Mouse (Mus musculus): Measurements from ENCODE around the gene Gm4846. TPM values are rescaled to one million over a fixed set of nuclear protein-coding genes. Genes with fewer than 3 reads are reported as not detected.

Gm4846 gene
- polyA plus RNA-seq, 1 experiment from 2014 or later = not detected

- ATAC-seq (ENCODE audit: insufficient read depth) = no peak
- WGBS = 87% methylated on average over 4 of the region's 4 CpGs
- H3K4me2 ChIP-seq = no peak overlapping the region
These were observed 34.8 kb downstream of the Gm4846 start for GRCm38 (mm10) chr1:166462544-166462943.

GRCm38 (mm10) chr1:166441992-166442391 is 55.4 kb downstream of the Gm4846 start:
- WGBS = 85% methylated on average over 3 of the region's 3 CpGs
- no peak for ATAC-seq (ENCODE audit: insufficient read depth)
- Histone ChIP-seq H3K9me3 (ENCODE audit: low read depth, low read length) (no peaks in the 10 kb centered on the region), H3K4me2 (no peak overlapping the region), H3K9ac (no peak overlapping the region), H3K27me3 (ENCODE audit: insufficient read depth, low read length) (no peaks in the 10 kb centered on the region), H3K27ac (ENCODE audit: low read depth) (no peak overlapping the region), H3K4me3 (ENCODE audit: low read depth, low read length) (no peak overlapping the region), H3K36me3 (ENCODE audit: insufficient read depth) (no peaks in the 10 kb centered on the region), H3K4me1 (ENCODE audit: insufficient read depth) (no peaks in the 10 kb centered on the region)
- DNase-seq = no peak
- no peak for TF ChIP-seq CTCF (IDR thresholded peaks at IDR 0.05; ENCODE audit: low read depth)

More at GRCm38 (mm10) chr1:166462544-166462943, 34.8 kb downstream of the Gm4846 start:
- TF ChIP-seq CTCF (IDR thresholded peaks at IDR 0.05; ENCODE audit: low read depth) = no peak
- Histone ChIP-seq H3K27ac (ENCODE audit: low read depth) (no peak overlapping the region), H3K36me3 (ENCODE audit: insufficient read depth) (no peaks in the 10 kb centered on the region), H3K9me3 (ENCODE audit: low read depth, low read length) (no peaks in the 10 kb centered on the region), H3K4me1 (ENCODE audit: insufficient read depth) (no peaks in the 10 kb centered on the region), H3K27me3 (ENCODE audit: insufficient read depth, low read length) (no peaks in the 10 kb centered on the region), H3K9ac (no peak overlapping the region), H3K4me3 (ENCODE audit: low read depth, low read length) (no peak overlapping the region)
- DNase-seq = no peak

- Histone ChIP-seq H3K36me3 (ENCODE audit: insufficient read depth) (no peaks in the 10 kb centered on the region), H3K4me1 (ENCODE audit: insufficient read depth) (no peaks in the 10 kb centered on the region), H3K4me3 (ENCODE audit: low read depth, low read length) (no peak overlapping the region), H3K27ac (ENCODE audit: low read depth) (no peak overlapping the region), H3K27me3 (ENCODE audit: insufficient read depth, low read length) (no peaks in the 10 kb centered on the region), H3K9me3 (ENCODE audit: low read depth, low read length) (no peaks in the 10 kb centered on the region), H3K4me2 (no peak overlapping the region), H3K9ac (no peak overlapping the region)
- no peak for ATAC-seq (ENCODE audit: insufficient read depth)
- no peak for TF ChIP-seq CTCF (IDR thresholded peaks at IDR 0.05; ENCODE audit: low read depth)
- no peak for DNase-seq
- 54% methylated on average over 6 of the region's 6 CpGs for WGBS
These were observed 58.0 kb downstream of the Gm4846 start for GRCm38 (mm10) chr1:166439426-166439825.

Other genes with a start within 250 kb of the Gm4846 start
- 1.0 and 1.3 TPM in 2 replicates for gene Ildr2, start 243.4 kb downstream of the Gm4846 start, polyA plus RNA-seq (2014; fragmentation: Nextera tagmentation; extraction: Ambion mirVana)
- gene Tada1, start 118.5 kb downstream of the Gm4846 start, polyA plus RNA-seq (2014; fragmentation: Nextera tagmentation; extraction: Ambion mirVana) = 62.2 and 65.6 TPM in 2 replicates
- gene Pogk, start 87.7 kb downstream of the Gm4846 start, polyA plus RNA-seq (2014; fragmentation: Nextera tagmentation; extraction: Ambion mirVana) = 18.9 and 22.2 TPM in 2 replicates
- gene Gm4847, start 150.1 kb upstream of the Gm4846 start, polyA plus RNA-seq (2014; fragmentation: Nextera tagmentation; extraction: Ambion mirVana) = not detected in 2 replicates
- not detected in 2 replicates for gene Fmo9, start 184.3 kb upstream of the Gm4846 start, polyA plus RNA-seq (2014; fragmentation: Nextera tagmentation; extraction: Ambion mirVana)